Mouse (Mus musculus): ENCODE measurements around the gene Ofcc1. TPM values are rescaled to one million over a fixed set of nuclear protein-coding genes. Genes with fewer than 3 reads are reported as not detected.

The Ofcc1 gene
- polyA plus RNA-seq, 1 experiment from 2014 or later, result not detected

DNA sequence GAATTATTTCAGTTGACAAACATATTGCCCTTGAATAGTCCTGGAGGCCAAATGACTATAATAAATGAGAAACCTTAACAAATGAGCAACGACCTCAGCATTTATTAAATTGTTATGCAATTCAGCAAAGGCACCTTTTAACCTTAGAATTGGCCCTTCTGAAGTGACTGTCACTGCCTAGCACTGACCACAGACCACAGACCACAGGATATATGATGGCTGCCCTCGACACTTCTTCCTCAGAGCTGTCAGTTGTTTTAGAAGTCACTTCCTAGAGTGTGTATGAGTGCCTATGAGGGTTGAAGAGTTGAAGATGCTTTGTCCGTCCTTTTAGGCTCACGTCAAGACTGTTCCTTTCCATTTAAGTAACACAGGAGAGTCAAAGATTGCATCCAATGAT is 72.6 kb downstream of the Ofcc1 start:
- Histone ChIP-seq H3K4me3 (ENCODE audit: inconsistent target) (no peak overlapping the region), H3K36me3 (ENCODE audit: inconsistent target) (no peaks in the 10 kb centered on the region), H3K79me2 (ENCODE audit: inconsistent target) (no peaks in the 10 kb centered on the region), H3K27ac (no peak overlapping the region)
- WGBS (ENCODE audit: missing documents), result 13% methylated on average over 4 of the region's 4 CpGs

DNA sequence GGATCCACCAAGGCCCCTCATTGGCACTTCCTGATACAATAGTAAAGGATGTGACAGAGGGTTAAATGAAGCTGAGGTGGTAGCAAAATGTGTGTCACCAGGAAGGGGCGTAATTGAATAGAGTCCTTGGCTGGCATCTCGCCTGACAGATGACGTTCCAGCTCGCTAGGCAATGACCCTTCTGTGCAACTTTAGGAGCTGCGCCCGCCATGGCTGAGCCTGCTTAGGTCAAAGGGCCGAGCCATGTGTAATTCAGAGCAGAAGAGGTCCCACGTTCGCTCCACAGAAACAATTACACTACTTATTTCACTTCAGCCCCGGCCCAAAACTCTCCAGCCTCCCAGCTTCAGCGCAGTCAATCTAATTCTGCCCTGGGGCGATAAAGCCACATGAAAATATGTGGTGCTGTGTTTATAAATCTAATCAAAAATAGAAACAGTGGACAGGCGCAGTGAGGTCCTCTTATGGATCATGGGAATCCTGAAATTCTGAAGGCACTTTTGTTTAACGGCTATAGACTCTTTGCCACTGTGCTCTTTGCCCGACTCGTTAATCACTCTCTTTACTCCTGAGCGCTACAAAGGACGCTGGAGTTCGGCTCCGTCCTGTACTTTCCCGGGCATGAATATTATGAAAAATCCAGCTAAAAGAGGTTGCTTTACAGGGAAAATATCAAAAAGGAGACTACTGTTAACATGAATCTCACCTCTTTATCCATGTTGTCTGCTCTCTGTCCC is 73.8 kb downstream of the Ofcc1 start:
- Histone ChIP-seq H3K79me2 (ENCODE audit: inconsistent target) (no peaks in the 10 kb centered on the region), H3K4me3 (ENCODE audit: inconsistent target) (no peak overlapping the region), H3K27ac (no peak overlapping the region), H3K36me3 (ENCODE audit: inconsistent target) (no peaks in the 10 kb centered on the region)
- 92% methylated on average over 21 of the region's 21 CpGs for WGBS (ENCODE audit: missing documents)

DNA sequence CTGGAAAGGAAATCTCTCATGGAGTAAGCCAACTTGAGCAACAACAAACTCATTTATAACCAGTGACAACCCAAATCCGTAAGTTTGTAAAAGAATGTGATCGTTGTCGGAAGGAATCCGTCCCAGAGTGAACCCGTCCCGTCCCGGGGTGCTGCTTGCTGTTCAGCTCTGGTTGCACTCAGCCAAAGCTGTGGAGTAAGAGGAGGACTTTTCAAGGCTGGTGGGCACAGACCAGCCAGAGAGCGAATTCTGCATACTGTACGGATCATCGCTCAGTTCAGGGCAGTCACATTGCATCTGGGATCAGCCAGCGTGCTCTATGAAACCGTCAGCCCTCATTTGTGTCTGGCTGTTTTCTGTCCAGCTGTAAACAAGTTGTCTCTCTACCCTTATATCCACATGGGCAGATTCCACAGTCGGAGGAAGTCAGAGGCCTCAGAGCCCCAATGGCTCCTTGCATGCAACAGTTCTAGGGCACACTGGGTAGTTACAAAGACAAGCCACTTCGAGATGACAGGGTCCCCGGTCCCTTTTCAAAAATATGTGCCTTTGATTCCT is 75.9 kb downstream of the Ofcc1 start:
- no peak overlapping the region for H3K4me3 ChIP-seq (ENCODE audit: inconsistent target)
- no peak overlapping the region for H3K27ac ChIP-seq
- WGBS (ENCODE audit: missing documents), result 91% methylated on average over 15 of the region's 15 CpGs
- no peaks in the 10 kb centered on the region for H3K79me2 ChIP-seq (ENCODE audit: inconsistent target)
- H3K36me3 ChIP-seq (ENCODE audit: inconsistent target), result no peaks in the 10 kb centered on the region

DNA sequence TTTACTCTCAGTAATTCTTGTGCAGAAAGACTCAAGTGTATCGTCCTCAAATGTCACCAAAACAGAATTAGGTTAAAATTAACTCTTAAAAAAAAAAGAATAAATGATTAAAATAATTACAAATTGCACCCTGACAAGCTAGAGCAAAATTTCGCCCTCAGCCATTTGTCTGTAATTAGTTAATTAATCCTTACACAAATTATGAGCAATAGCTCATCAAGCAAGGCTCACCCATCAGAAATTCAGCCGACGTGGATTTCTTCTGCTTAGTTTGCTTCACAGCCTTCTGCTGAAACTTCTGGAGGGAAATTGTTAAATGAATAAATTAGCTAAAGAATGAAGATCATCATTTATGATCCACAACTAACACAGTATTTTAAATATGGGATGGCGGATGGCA is 80.6 kb downstream of the Ofcc1 start:
- Histone ChIP-seq H3K79me2 (ENCODE audit: inconsistent target) (no peaks in the 10 kb centered on the region), H3K4me3 (ENCODE audit: inconsistent target) (no peak overlapping the region), H3K27ac (no peak overlapping the region), H3K36me3 (ENCODE audit: inconsistent target) (no peaks in the 10 kb centered on the region)
- WGBS (ENCODE audit: missing documents), result 90% methylated on average over 5 of the region's 5 CpGs

DNA sequence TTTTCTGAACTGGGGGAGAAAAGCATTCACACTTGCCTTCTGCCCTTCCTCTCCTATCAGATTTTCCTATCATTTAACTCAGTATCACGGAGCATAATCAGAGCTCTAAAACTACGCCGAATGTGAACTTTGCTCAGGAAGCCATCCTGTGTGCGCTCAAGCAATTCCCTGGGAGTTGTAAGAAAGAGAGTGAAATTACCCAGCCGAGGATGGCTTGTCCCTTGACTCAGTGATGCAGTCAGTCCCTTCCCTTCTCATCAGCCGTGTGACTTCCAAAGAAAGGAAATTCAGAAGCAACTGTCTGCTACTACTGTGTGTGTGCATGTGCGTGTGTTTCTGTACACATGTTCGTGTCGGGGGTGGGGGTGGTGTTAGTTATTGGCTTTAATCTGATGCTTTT is 93.7 kb downstream of the Ofcc1 start:
- 93% methylated on average over 8 of the region's 9 CpGs for WGBS (ENCODE audit: missing documents)
- no peak overlapping the region for H3K27ac ChIP-seq
- H3K79me2 ChIP-seq (ENCODE audit: inconsistent target), result no peaks in the 10 kb centered on the region
- no peaks in the 10 kb centered on the region for H3K36me3 ChIP-seq (ENCODE audit: inconsistent target)
- no peak overlapping the region for H3K4me3 ChIP-seq (ENCODE audit: inconsistent target)

DNA sequence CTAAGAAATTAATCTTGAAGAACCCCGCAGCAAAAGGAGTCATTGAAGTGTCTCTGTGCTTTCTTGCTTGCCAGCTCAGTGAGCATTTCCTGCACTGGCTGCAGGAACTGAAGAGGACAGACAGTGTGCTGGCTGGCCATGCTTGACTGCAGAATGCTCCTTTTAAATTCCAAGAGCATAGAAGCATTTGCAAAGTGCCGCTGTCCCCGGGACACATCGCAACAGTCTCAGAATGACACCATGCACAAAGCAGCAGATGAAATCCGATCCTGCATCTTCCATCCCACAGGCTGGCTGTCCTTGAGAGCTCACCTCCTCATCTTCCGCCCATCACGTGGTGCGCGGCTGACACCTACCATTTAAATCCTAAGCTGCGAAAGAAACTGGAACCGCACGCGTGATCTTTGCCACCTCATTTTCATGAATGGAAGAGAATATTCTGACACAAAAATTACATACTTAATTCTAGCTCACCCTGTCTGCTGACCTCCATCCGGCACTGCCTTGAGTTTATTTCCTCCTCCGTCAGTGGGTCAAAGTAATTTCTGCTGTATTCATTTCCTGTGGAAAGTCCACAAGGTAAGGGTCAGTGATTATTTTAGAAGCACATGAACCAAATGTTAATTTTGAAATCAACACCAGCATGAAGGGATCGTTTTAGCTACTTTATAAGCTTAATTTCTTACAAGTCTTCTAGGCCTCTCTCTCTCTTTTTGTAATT is 98.0 kb downstream of the Ofcc1 start:
- WGBS (ENCODE audit: missing documents), result 87% methylated on average over 16 of the region's 16 CpGs
- no peaks in the 10 kb centered on the region for H3K79me2 ChIP-seq (ENCODE audit: inconsistent target)
- H3K27ac ChIP-seq, result no peak overlapping the region
- H3K36me3 ChIP-seq (ENCODE audit: inconsistent target), result no peaks in the 10 kb centered on the region
- H3K4me3 ChIP-seq (ENCODE audit: inconsistent target), result no peak overlapping the region

DNA sequence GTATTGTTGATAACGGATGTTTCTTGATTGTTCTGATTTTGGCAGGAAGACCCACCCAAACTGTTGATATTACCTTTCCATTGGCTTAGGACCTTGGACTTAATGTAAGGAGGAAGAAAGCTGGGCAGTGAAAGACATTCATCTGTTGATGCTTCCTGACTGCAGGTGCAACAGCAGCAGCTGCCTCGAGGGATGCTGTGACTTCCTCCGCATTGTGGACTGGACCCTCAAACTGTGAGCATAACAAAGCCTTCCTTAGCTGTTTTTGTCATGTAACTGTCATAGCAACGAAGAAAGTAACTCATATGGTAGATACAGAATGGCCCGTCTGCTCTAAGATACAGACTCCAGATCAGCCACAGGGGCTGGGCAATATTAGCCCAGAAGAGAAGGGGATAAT is 102.5 kb downstream of the Ofcc1 start:
- Histone ChIP-seq H3K4me3 (ENCODE audit: inconsistent target) (no peak overlapping the region), H3K79me2 (ENCODE audit: inconsistent target) (no peaks in the 10 kb centered on the region), H3K36me3 (ENCODE audit: inconsistent target) (no peaks in the 10 kb centered on the region), H3K27ac (no peak overlapping the region)
- WGBS (ENCODE audit: missing documents), result 80% methylated on average over 5 of the region's 5 CpGs

DNA sequence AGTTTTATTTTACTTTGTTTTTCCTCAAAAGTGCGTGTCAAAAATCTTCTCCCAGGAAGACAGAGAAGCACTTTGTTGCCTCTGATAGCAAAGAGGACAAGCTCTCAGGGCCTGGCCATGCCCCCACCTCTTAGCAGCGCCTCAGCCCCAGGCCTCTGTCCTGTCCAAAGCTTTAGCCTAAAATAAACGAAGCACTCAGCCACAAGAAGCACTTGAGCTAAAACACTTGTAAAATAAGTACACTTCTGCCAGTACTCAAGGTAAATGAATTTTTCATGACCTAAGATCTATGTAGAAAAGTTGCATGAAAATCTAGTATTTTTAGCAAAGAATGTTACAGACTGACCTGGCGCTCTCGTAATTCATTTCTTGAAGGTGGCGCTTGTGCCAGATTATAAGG is 117.4 kb downstream of the Ofcc1 start:
- Histone ChIP-seq H3K4me3 (ENCODE audit: inconsistent target) (no peak overlapping the region), H3K27ac (no peak overlapping the region), H3K79me2 (ENCODE audit: inconsistent target) (no peaks in the 10 kb centered on the region), H3K36me3 (ENCODE audit: inconsistent target) (no peaks in the 10 kb centered on the region)
- 88% methylated on average over 6 of the region's 6 CpGs for WGBS (ENCODE audit: missing documents)

DNA sequence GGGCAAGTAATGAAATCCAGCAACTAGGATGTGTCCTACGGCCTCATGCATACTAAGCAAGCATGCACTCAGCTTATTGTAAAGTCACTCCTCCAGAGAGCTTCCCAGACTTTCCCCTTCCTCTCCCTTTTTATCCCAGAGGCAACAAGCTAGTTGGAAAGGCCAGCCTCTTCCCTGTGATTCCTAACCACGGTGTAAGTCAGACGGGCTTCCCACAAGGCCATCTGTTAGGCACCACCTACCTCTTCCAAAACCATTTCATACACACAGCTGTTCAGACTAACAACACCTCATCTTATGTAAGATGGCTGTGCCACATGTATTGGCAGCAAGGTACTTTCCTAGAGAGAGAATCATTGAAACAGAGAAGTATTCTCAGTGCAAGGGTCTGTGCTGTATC is 124.9 kb downstream of the Ofcc1 start:
- no peak overlapping the region for H3K4me3 ChIP-seq (ENCODE audit: inconsistent target)
- H3K27ac ChIP-seq, result no peak overlapping the region
- no peaks in the 10 kb centered on the region for H3K79me2 ChIP-seq (ENCODE audit: inconsistent target)
- WGBS (ENCODE audit: missing documents), result 85% methylated on average over 3 of the region's 3 CpGs
- no peaks in the 10 kb centered on the region for H3K36me3 ChIP-seq (ENCODE audit: inconsistent target)

DNA sequence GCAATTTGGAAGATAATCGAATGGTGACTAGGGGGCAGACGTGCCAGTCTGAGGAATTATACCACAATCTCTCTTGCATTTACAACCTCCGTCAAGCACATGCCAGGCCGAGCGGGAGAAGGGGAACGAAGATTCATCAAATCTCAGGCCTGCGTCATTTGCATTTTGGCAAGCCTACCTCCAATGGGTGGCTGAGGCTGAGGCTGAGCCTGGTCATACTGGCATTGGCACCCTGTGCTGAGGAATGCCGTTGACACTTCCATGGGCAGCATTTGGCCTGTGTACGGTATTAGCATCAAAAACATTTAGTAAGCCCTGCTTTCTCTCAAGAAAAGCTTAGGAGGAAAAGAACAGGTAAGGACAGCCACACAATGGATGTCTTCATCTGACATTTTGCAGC is 152.9 kb downstream of the Ofcc1 start:
- no peak overlapping the region for H3K27ac ChIP-seq
- H3K79me2 ChIP-seq (ENCODE audit: inconsistent target), result no peaks in the 10 kb centered on the region
- no peak overlapping the region for H3K4me3 ChIP-seq (ENCODE audit: inconsistent target)
- 94% methylated on average over 9 of the region's 9 CpGs for WGBS (ENCODE audit: missing documents)
- no peaks in the 10 kb centered on the region for H3K36me3 ChIP-seq (ENCODE audit: inconsistent target)

DNA sequence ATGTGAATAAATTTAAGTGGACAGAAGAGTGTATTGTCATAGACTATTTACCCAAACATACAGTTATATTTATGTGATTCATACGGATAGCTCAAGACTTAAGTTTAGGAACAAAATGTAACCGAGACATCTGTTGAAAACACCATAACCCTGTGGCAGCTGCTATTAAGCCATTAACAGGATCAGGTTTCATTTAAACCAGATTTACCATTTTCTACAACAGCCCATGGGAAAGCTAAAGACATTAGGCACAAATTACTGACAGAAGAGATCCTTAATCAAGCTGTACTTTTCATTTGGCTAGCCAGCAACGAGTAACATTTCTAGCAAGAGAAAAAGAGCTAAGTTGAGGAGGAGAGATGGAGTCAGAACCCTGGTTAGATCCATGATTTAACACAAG is 179.5 kb downstream of the Ofcc1 start:
- H3K27ac ChIP-seq, result no peak overlapping the region
- H3K4me3 ChIP-seq (ENCODE audit: inconsistent target), result no peak overlapping the region
- no peaks in the 10 kb centered on the region for H3K36me3 ChIP-seq (ENCODE audit: inconsistent target)
- WGBS (ENCODE audit: missing documents), result 90% methylated on average over 3 of the region's 3 CpGs
- no peaks in the 10 kb centered on the region for H3K79me2 ChIP-seq (ENCODE audit: inconsistent target)

DNA sequence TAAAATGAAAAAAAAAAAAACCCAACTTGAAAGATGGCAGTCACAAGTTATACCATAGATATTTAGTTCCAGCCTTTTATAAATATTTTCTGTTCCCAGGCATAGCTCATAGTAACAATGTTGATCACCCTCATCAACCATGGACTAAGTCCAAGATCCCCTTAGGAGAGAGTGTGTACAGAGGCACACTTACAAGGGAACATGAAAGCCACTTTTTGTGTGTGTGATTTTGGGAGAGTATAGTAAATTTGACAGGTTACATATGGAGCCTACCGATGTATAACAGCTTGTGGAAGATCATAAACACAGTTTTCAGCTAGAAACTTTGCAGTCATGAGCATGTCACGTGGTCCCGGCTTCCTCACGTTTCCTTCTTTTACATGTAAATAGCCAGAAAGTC is 189.5 kb downstream of the Ofcc1 start:
- Histone ChIP-seq H3K36me3 (ENCODE audit: inconsistent target) (no peaks in the 10 kb centered on the region), H3K27ac (no peak overlapping the region)
- WGBS (ENCODE audit: missing documents), result 95% methylated on average over 4 of the region's 4 CpGs

DNA sequence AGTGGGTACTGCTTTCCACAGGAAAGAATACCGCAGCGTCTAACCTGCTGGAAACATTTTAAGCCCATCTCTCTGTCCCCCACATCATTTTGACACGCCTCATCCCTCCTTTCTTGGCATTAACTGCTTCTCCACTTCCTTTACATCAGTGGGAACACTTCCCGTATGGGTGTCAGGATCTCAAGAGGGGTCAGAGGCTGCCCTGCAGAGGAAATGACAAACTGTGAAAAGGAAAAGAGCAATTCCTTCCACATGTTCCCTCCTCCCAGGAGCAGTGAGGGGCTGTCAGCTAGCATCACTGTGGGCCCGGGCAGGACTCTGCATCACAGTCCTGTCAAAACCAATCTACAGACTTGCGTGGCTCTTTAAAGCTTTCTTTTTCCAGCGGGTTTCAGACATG is 193.4 kb downstream of the Ofcc1 start:
- 26% methylated on average over 7 of the region's 7 CpGs for WGBS (ENCODE audit: missing documents)
- no peak overlapping the region for H3K27ac ChIP-seq
- H3K4me3 ChIP-seq (ENCODE audit: inconsistent target), result no peak overlapping the region
- H3K36me3 ChIP-seq (ENCODE audit: inconsistent target), result no peaks in the 10 kb centered on the region
- H3K79me2 ChIP-seq (ENCODE audit: inconsistent target), result no peaks in the 10 kb centered on the region

More for the DNA sequence above, 189.5 kb downstream of the Ofcc1 start:
- Histone ChIP-seq H3K4me3 (ENCODE audit: inconsistent target) (no peak overlapping the region), H3K79me2 (ENCODE audit: inconsistent target) (no peaks in the 10 kb centered on the region)

DNA sequence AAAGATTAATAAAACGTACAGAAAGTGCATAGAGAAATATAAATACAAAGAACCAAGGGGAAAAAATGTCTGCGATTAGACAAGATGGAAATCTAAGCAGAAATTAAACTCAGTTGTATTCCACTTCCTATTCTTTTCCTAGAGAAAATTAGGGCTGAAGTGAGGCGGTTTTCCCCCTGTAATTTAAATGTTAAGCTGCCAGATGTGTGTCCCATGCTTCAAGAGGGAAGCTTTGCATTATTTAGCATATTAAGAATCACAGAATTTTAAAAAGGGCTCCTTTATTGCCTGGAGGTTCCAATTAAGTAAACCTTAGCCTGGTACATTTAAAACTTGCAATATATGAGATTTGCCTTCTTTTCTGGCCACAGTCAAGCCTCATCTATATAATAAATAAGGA is 205.8 kb downstream of the Ofcc1 start:
- WGBS (ENCODE audit: missing documents), result 86% methylated on average over 3 of the region's 3 CpGs
- no peak overlapping the region for H3K4me3 ChIP-seq (ENCODE audit: inconsistent target)
- no peaks in the 10 kb centered on the region for H3K79me2 ChIP-seq (ENCODE audit: inconsistent target)
- no peaks in the 10 kb centered on the region for H3K36me3 ChIP-seq (ENCODE audit: inconsistent target)
- H3K27ac ChIP-seq, result no peak overlapping the region

DNA sequence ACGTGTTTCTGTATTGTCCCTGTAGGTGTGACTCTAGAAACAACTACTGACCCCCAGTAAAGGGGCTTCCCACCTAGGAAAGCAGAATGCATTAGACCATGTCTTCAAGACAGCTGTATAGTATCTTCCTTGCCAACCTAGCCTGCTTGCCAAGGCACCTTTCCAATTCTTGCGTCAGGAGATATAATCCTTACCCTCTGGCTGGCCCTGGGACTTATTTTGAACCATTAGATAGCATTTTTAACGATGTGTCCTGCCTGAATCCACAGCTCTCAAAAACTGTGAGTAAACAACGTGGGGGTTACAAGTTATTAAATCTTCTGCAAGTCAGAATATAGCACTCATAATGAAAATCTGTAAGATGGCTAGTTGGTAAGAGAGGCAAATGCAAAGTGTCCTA is 221.3 kb downstream of the Ofcc1 start:
- Histone ChIP-seq H3K79me2 (ENCODE audit: inconsistent target) (no peaks in the 10 kb centered on the region), H3K27ac (no peak overlapping the region), H3K4me3 (ENCODE audit: inconsistent target) (no peak overlapping the region), H3K36me3 (ENCODE audit: inconsistent target) (no peaks in the 10 kb centered on the region)
- WGBS (ENCODE audit: missing documents), result 89% methylated on average over 4 of the region's 4 CpGs

Measured in macrophage (primary cell).